Mouse (Mus musculus): ENCODE results near the gene Il1rn.

DNA sequence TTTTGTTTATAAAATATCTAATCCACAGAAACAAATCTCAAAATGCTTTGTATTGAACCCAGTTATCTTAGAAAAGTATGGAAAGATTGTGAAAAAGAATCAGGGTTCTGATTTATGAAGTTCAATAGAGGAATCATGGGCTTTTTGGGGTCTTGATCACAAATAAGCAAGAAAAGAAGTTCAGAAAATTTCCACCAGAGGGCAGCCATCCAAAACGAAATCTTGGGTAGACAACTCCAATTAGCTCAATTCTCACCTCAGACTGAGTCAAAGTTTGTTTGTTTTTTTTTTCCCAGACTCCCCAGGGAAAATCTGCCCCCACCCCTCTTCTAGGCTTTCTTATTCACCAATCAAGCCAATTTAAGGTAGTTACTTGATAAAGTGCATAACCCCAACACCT is 21.0 kb downstream of the Il1rn start:
- TF ChIP-seq POLR2A (IDR thresholded peaks at IDR 0.05; ENCODE audit: low read depth, low read length): no peak
- TF ChIP-seq CTCF (IDR thresholded peaks at IDR 0.05; ENCODE audit: borderline replicate concordance, insufficient read depth, low read length): no peak
